Mouse (Mus musculus): ENCODE data around the gene Slc9a2.
A peak's percentile ranks its signal among the peaks of the same experiment; 100 is the strongest.

Gene Slc9a2

DNA sequence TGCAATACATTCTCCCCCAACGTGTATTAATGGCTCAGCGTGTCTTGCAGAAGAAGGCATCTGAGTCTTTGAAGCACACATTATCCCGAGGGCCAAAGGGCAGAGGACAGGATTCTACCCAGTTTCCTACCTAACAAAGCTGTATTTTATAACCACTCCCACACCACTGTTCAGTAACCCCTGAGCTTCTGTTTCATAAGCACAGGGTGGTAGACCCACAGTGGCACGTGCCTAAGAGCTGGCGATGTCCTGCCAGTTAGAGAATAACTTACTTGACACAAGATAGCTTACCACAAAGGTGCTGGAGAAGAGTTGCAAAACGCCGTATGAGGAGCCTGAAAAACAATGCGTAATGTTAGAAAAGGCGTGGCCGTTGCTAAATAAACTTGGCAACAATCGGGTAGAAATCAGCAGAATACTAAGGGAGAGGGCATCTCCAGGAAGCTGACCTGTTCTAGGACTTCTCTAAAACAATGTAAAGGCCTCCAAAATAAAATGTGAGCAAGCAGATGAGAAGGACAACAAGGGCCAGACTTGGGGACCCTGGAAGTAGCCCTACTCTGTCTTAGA lies 105.6 kb downstream of the Slc9a2 start:
- no peak for DNase-seq (ENCODE audit: low spot score in 2 of 2)

DNA sequence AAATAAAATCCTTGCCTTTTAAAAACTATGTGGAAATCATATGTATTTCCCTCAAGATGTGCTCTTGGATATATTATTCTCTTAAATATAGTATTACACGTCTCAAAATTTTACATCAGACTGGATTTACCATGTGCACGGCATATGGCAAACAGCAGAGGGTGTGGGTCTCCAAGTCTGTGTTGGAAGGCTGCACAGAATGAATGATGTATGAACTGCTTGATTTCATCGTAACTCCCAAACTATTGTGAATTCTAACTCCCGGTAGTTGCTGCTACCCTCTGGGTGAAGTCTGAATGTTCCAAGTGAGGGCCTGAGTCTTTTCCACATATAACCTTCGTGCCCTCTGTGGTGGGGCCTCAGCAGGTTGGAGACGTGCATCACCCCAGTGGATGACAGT lies 108.6 kb downstream of the Slc9a2 start:
- DNase-seq (ENCODE audit: low spot score in 2 of 2), result no peak

DNA sequence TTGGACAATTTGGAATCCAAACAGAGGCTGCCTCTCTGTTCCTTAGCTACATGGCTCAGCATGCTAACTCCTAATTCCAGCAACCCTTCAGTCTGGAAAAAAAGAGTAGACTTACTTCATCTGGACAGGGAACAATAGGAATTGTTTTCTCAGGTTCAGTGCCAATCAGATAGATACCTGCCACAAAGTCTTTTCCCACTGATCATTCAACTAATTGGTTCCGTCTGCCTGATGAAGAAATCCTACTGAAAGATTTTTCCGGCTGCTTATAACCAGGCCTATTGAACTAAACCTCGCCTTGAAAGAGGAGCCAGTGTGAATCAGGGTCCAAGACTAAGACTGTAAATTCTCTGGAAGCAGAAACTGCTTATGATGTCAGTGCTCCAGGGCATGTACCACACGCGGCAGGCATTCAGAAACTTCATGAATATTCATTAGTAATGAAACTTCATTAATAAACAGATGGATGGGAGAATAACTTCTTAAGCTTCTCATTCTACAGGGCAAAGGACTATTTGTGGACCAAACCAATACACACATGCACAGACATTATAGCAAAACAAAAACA lies 109.4 kb downstream of the Slc9a2 start:
- no peak for DNase-seq (ENCODE audit: low spot score in 2 of 2)

DNA sequence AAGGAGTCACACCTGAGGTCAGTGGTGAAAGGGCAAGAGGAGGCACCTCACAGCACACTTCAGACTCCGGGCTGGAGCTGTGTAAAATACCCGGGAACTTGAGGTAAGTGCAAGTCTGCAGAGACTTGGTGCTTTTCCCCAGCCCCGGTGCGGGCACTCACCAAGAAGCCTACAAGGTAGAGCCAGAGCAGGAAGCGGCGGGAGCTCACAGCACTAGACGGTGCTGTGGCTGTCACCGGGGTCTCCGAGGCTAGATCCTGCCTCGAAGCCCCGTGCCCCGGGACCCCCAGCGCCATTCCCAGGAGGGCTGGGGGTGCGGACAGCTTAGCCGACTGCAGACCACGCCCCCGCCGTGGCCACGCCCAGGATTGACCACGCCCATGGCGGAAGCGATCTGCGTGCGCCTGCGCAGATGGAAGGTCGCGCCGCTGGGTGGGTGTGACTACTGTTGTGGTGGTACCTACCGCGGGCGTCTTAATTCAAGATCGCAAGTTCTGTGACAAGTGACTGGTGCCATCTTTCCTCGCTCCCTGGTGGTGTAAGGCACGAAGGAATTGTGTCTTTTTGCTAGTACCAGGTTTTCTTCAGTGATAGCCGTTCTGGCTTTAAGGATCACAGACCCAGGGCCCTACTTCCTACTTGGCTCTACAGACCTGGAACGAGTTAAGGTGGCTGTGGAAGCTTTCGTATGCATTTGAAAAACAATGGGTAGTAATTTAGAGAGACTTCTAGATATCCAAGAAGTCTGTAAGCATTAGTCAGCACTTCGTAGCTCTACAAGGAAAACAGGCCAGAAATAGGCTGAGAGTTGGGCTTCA lies 110.2 kb downstream of the Slc9a2 start, which contains the start of gene Mfsd9:
Gene Mfsd9, minus strand, starts transcription at position 364 of the 818 bp plus-strand sequence.
- peak; percentile 79 to 89 for DNase-seq (ENCODE audit: low spot score in 2 of 2)

DNA sequence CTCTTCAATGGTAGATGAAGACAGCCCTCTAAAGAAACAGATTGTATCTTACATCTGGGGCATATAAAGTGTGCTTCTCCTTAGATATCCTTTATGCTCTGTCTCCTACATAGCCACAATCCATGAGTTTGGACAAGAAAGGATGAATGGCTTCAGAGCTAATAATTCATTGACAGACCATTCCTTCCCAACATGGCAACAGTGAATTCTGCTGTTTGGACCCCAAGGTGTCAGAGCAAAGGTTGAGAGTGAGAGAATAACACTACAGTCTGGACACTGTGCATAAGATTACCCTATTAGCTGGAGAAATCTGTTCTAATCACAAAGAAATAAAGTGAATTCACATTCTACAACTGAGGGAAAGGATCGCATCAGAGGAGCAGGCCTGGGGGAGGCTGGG lies 115.1 kb downstream of the Slc9a2 start:
- no peak for DNase-seq (ENCODE audit: low spot score in 2 of 2)

DNA sequence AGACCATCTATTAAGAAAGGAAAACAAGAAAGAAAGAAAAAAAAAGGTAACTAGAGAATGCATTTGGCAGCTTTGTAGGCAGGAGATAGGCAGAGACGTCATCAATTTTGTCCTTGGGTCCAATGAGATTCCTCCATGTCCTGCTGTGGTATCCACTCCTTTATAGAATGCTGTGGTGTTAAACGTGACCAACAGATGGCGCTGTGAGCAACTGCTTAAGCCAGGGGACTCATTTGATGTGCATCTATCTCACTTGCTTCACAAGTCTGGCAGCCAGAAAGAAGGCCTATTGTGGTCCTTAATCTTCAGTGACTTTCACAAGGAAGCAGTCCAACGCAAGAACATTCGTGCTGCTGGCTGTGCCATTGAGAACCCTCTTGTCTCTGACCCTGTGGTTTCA lies 117.0 kb downstream of the Slc9a2 start:
- peak in 1 of 2 experiments; percentile 53 for DNase-seq (ENCODE audit: low spot score in 2 of 2)

DNA sequence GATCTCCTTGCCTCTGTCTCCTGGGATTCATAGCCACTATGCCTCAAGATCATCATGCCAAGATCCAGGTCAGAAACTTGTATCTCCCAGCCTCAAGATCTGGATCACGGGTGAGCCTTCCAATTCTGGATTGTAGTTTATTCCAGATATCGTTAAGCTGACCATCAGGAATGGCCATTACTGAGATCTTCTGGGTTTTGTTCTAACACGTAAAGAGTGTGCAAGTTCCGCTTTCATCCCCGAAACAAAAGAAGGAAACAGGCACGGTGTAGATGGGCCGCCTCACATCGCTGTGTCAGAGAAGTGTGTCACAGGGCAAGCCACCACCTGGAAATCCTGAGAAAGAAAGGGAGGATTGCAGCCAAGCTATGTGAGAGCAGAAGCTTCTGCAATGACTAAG lies 118.7 kb downstream of the Slc9a2 start:
- no peak for DNase-seq (ENCODE audit: low spot score in 2 of 2)

DNA sequence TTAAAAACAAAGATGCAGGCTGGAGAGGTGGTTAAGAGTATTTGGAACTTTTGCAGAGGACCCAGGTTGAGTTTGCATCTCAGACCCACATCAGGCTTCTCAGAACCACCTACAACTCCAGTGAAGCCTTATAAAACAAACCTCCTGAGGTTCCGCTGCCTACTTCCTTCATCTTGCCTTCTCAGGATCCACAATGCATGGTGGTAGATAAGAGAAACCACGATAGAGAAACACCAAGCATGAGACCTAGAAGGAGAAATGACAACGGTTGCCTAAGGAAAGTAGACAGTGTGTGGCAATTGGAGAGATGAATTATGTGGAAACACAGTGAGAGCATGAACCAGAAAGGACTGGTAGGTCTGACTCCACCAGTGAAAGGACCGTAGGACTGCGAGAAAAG lies 120.5 kb downstream of the Slc9a2 start:
- no peak for DNase-seq (ENCODE audit: low spot score in 2 of 2)

DNA sequence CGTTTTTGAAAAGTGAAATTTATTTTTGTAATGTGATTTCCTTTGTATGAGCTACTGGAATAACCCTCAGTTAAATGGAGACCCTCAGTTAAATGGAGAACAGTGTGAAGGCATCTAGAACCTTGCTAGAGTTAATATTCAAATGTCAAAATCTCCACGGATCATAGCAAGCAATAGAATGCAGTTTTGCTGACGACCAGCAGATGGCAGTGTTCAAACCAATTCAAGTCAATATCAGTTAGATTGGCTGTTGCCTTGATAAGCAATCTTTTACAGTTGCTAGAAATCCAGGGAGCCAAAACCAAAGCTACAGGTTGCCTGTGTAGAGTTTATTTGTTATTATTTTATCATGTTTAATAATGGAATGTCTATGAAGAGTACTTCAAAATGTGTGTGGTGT lies 122.4 kb downstream of the Slc9a2 start:
- DNase-seq (ENCODE audit: low spot score in 2 of 2), result peak in 1 of 2 experiments; percentile 24

DNA sequence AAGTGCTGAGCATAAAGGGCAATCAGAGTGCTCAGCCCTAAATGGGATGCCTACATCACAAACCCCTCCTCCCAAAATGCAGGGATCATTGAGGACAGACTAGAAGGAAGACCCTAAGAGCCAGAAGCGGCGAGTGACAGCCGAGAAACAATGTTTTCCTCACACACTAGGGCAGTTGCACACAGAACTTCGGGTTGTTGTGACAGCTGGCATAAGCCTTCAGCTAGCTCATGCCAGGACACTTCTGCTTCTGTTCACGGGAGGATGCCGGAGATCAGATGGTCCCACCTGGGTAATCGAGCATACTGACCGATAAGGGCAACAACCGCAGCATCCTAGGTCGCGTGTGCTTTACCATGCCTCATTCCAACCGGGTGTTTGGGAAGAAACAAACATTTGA lies 123.7 kb downstream of the Slc9a2 start:
- no peak for DNase-seq (ENCODE audit: low spot score in 2 of 2)

DNA sequence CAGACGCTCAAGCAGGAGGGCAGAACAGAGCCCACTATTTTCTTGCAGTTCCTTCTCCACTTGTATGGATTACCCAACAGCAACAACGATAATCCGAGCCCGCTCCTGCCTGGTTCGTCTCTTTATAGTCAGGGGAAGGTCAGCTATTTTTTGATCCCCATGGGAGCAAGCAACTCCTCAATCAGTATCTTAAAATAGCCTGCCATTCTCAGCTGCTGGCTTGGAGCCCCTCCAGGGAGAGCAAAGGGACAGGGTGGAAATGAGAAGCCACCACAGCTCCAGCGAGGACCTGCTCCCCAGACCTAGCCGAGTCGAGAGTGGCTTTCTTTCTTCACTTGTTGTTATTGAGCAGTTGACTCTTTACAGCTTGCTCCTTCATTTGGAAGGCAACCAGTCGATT lies 125.0 kb downstream of the Slc9a2 start, which contains the start of gene Tmem182:
Gene Tmem182, plus strand, starts transcription at position 251 of the 400 bp plus-strand sequence.
- DNase-seq (ENCODE audit: low spot score in 2 of 2), result no peak

DNA sequence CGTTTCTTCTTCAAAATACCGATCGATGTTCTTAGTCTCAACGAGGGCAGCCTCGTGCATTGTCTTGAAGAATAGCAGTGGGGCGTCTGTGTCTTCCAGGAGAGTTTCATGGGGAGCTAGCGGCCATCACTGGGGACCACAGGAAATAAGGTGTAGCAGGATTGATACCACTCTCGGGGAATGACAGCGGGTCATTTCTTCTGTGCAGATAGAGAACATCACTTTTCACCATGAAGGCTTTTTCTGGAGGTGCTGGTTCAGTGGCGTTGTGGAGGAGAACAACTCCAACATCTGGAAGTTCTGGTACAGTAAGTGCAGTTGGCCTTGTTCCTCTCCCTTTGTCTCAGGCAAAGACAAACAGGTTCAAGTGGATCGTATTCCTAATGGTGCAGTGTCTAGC lies 125.5 kb downstream of the Slc9a2 start:
- no peak for DNase-seq (ENCODE audit: low spot score in 2 of 2)

DNA sequence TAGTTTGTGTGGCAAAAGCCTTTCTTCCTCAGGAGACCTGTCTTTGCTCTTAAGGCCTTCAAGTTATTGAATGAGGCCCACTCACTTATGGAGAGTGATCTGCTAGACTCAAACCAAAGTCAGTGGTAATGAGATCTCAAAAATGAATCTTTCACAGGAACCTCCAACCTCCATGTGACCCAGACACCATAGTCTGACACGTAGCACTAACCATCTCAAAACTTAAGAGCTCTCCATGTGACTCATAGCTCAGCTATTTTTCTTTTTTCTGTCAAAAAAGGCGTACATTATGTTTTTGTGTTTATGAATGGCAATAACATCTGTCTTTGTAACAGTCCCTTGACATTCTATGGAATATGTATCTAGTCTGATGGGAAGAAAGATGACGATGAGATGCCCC lies 128.3 kb downstream of the Slc9a2 start:
- no peak for DNase-seq (ENCODE audit: low spot score in 2 of 2)

DNA sequence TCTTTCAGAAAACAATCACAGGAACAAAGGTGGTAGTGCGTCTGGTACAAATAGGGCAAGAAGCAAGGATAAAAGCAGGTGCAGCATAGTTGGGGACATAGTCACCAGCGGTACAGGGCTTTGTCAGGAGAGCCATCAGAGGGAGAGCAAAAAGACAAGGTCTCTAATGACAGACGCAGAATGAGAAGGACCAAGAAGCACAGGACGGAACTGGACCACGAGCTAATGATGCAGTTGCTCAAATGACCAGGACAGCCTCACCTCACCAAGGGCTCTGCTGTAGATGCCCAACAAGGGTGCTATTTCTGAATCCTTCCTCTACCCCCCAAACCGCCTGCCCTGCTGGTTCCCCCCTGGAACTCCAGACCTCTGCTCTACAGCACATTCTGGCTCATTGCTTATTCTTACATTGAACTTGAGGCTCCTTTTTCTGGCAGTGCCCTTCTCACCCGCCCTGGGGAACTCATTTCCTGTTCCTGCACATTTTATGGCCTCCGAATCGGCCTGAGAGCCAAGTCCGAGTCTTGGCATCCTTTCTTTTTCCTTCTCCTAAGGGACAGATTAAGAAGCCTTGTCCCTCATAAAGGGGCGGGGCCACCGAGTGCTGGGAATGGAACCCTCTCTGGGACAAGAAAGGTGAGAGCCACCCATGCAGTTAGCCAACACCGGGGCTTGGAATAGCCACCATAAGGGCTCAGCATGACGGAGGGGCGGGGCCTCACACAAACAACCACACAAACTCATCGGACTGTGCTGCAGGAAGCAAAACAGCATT lies 134.9 kb downstream of the Slc9a2 start:
- DNase-seq (ENCODE audit: low spot score in 2 of 2), result no peak
